Comparison of ENCODE assay signal across 12 mouse cellular contexts in the genomic region with DNA sequence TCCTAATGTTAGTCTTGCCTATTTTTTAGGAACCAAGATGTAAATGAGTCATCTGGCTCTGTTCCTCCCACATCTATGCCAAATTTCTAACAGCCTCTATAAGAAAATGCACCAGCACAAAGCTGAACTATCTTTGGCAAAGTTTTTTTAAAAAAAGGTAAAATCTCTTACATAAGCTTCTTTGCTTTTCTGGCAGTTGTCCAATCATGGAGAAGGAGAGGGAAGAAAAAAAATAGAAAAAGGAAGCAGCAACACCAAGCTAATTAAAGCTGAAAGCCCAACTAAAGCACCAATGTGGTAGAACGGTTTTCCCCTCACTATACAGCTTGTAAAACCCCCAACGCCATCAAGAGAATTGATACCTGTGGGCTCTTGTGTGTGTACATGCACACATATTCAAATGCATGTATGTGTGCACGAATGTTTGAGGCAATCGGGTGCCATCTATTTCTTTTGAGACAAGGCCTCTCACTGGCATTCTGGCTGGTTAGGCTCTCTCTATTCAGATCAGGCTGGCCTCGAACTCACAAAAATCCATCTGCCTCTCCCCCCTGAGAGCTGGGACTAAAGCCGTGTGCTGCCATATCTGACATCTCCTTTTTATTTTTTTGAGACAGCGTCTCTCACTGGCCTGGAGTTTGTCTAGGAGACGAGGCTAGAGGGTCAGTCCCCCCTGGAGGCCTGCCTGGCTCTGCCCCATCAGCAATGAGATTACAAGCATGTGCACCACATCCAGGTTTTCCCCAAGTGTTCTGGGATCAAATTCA. TPM values are rescaled to one million over a fixed set of nuclear protein-coding genes. Genes with fewer than 3 reads are reported as not detected.
DNase-seq lines count a peak whose midpoint lies in the region; ATAC-seq and TF ChIP-seq lines count a peak whose summit lies in the region.
"Had no signal": no experiment of that assay in that cellular context is flagged by ENCODE, and none has a peak within 500 bp of the region (broad histone marks: within the 10 kb centered on the region; RNA-seq: fewer than 3 reads in every experiment).

No protein-coding gene starts in this region.

- no peaks in the 10 kb centered on the region for H3K27me3 ChIP-seq in limb, embryonic 14.5 days (ENCODE audit: control insufficient read depth, insufficient read depth, low read length)
- H3K27me3 ChIP-seq in limb, embryonic 10.5 days (ENCODE audit: low read depth, poor library complexity, severe bottlenecking) = no peaks in the 10 kb centered on the region
- H3K27me3 ChIP-seq: forebrain, embryonic 12.5 days; heart, embryonic 15.5 days had no signal

- H3K4me3 ChIP-seq in limb, embryonic 14.5 days (replicated peaks; ENCODE audit: low read length) = no peak overlapping the region
- H3K4me3 ChIP-seq in limb, embryonic 10.5 days = no peak overlapping the region
- H3K4me3 ChIP-seq: forebrain, embryonic 12.5 days; heart, embryonic 15.5 days had no signal

- H3K27ac ChIP-seq in limb, embryonic 14.5 days (replicated peaks; ENCODE audit: low read depth, low read length) = 0 out of 2 replicates have a peak overlapping the region, but pooled peaks have one; percentile 20
- H3K27ac ChIP-seq in limb, embryonic 10.5 days = no peak overlapping the region
- H3K27ac ChIP-seq: forebrain, embryonic 12.5 days had no signal

- peaks cover 31% of the 10 kb centered on the region for H3K4me1 ChIP-seq in limb, embryonic 14.5 days (ENCODE audit: control insufficient read depth, insufficient read depth, low read length)
- H3K4me1 ChIP-seq in limb, embryonic 10.5 days = peaks cover 13% of the 10 kb centered on the region

- WGBS in limb, embryonic 14.5 days = 65% methylated on average over 8 of the region's 8 CpGs
- 88% methylated on average over 8 of the region's 8 CpGs for WGBS in limb, embryonic 10.5 days

- H3K9me3 ChIP-seq in limb, embryonic 14.5 days (ENCODE audit: control insufficient read depth, low read length) = no peaks in the 10 kb centered on the region
- no peaks in the 10 kb centered on the region for H3K9me3 ChIP-seq in limb, embryonic 10.5 days (replicated peaks)
- H3K9me3 ChIP-seq: forebrain, embryonic 12.5 days; heart, embryonic 15.5 days had no signal

- H3K36me3 ChIP-seq in limb, embryonic 14.5 days (ENCODE audit: control insufficient read depth, insufficient read depth, low read length) = no peaks in the 10 kb centered on the region
- no peaks in the 10 kb centered on the region for H3K36me3 ChIP-seq in limb, embryonic 10.5 days
- H3K36me3 ChIP-seq: forebrain, embryonic 12.5 days; heart, embryonic 15.5 days had no signal

- DNase-seq in frontal cortex, postnatal 36 days (ENCODE audit: low spot score in 2 of 2) = peak; percentile 32 to 67
- no peak for DNase-seq in frontal cortex, postnatal 14 days (ENCODE audit: low spot score in 2 of 2)
- no peak for DNase-seq in limb, embryonic 14.5 days (ENCODE audit: low spot score)
- no peak for DNase-seq in limb, embryonic 10.5 days (ENCODE audit: low spot score)
- DNase-seq in Muller cell, postnatal 12 days (ENCODE audit: inconsistent ontology term) = peak; percentile 64
- DNase-seq in left cerebral cortex, postnatal 36 days (ENCODE audit: low spot score in 2 of 2) = peak; percentile 24 to 28
- no peak for DNase-seq in c-Kit-positive CD71-positive TER-119-positive erythroid progenitor cells, embryonic 14.5 days (ENCODE audit: low spot score)
- DNase-seq in cerebellum, postnatal 36 days = no peak
- DNase-seq: lung, adult 2 months had no signal

- no peak for ATAC-seq in limb, embryonic 14.5 days (ENCODE audit: low FRiP score, low read depth)
- ATAC-seq: CD4-positive, CD25-positive, alpha-beta regulatory T cell, adult 4 months had no signal

- intact Hi-C loops in left cerebral cortex, postnatal 36 days (cut with DNase I) = no loop called here

- H3K4me2 ChIP-seq in limb, embryonic 14.5 days (replicated peaks; ENCODE audit: low read depth, low read length, severe bottlenecking) = no peak overlapping the region
- H3K4me2 ChIP-seq: forebrain, embryonic 12.5 days; heart, embryonic 15.5 days had no signal

- H3K9ac ChIP-seq in limb, embryonic 14.5 days (ENCODE audit: low read depth, low read length, severe bottlenecking) = no peak overlapping the region
- H3K9ac ChIP-seq: forebrain, embryonic 12.5 days; heart, embryonic 15.5 days had no signal

- TF ChIP-seq POLR2A in limb, embryonic 14.5 days (IDR thresholded peaks at IDR 0.05; ENCODE audit: borderline replicate concordance, extremely low read depth, insufficient read depth, insufficient read length) = no peak

RNA-seq across cellular contexts. Expression of a gene that starts 28.9 kb away (rescaled TPM):
- 51.7 and 58.4 TPM in 2 replicates for polyA plus RNA-seq in limb, embryonic 14.5 days (2012; rRNA removed)
- polyA plus RNA-seq in limb, embryonic 14.5 days (2014; fragmentation: Nextera tagmentation; extraction: Ambion mirVana) = 41.6 and 43.3 TPM in 2 replicates
- 56.9 and 61.0 TPM in 2 replicates for polyA plus RNA-seq in limb, embryonic 10.5 days (2016; fragmentation: Nextera tagmentation; extraction: Ambion mirVana)
- total RNA-seq in left cerebral cortex, postnatal 36 days (2021) = 100 to 1,000 TPM in 1 of 2 experiments, 10 to 100 TPM in 1; 88.9 to 102 TPM

Comparison
In these comparisons a context has a peak if more than half of its experiments do, and no peak if none do; other contexts are left out.
1. DNase-seq: peak in frontal cortex, postnatal 36 days (2 of 2), Muller cell, postnatal 12 days (single experiment) and left cerebral cortex, postnatal 36 days (2 of 2); none in frontal cortex, postnatal 14 days (0 of 2), limb, embryonic 14.5 days (single experiment), limb, embryonic 10.5 days (single experiment), c-Kit-positive CD71-positive TER-119-positive erythroid progenitor cells, embryonic 14.5 days (single experiment) and cerebellum, postnatal 36 days (0 of 2).